Mouse (Mus musculus): Measurements from ENCODE around the gene Ndufa11.

Gene Ndufa11

DNA sequence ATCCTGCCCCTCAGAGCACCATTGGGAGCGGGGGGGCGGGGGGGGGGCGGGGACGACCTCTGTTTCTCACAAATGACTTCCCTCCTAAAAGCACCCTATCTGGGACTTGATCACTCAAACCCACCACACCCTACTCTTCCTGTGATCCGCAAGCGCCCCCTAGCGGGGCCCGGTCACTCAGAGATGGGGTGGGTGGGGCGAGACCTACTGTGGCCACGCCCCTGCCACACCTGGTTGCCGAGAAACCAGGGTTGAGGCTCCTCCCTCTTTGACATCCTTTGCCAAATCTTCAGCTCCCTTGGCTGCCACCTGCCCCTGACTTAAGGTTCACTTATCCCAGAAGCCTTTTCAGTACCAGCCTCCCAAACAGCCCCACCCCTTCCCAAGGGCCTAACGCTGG is 40.6 kb downstream of the Ndufa11 start:
- DNase-seq (ENCODE audit: low spot score in 2 of 2): peak in 1 of 2 experiments; percentile 63

DNA sequence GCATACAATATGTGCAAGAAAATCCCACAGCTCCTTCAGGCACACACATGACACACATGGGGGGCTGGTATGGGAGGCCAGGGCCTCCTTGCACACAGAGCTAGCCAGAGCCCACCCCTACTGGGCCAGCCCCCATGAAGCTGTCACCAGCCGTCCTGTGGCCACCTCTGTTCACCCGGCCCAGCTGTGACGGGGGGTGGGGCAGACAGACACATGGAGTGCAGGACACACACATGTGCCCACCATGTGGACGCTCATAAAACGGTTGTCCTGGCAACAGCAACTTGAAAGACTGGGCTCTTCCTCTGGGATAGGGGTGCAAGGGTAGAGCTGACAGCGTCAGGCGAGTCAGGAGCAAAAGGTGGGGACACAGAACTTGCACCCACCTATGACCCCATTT is 41.7 kb downstream of the Ndufa11 start:
- DNase-seq (ENCODE audit: low spot score in 2 of 2): no peak

DNA sequence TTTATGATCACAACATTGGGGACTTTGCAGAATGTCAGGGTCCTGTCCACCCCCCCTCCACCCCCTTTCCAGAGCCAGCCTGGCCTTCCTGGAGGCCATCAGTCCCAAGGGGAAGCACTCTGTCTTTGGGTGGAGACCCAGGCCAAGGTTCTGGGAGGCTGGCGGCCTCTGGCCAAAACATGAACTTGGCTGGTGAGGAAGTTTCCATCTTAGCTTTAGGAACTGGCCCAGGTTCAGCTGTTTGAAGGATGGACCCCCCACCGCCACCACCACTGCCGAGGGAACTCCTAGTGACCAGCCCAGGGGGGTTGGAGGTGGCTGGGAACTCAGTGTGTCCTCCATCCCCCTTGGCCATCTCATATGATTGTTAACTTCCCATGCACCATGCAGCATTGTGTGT is 43.5 kb downstream of the Ndufa11 start:
- DNase-seq (ENCODE audit: low spot score in 2 of 2): no peak

DNA sequence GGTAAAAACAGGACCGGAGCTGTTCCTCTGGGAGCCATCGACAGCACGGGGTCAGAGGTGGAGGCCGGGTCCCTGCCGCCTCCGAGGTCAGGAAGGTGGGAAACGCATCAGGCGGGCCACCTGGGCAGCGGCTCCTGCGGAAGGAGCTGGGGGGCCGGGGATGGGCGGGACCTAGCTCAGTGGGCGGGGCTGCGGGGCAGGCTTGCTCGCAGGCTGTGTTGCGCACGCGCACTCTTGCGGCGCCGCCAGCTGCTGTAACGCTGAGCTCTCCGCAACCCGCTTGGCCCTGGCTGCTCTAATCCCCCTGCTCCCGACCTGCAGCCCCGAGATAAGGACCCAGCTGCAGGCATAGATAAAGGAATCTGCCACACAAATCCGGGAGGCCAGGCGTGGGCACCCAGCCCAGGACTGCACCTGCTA is 44.4 kb downstream of the Ndufa11 start:
- DNase-seq (ENCODE audit: low spot score in 2 of 2): peak; percentile 76 to 86

DNA sequence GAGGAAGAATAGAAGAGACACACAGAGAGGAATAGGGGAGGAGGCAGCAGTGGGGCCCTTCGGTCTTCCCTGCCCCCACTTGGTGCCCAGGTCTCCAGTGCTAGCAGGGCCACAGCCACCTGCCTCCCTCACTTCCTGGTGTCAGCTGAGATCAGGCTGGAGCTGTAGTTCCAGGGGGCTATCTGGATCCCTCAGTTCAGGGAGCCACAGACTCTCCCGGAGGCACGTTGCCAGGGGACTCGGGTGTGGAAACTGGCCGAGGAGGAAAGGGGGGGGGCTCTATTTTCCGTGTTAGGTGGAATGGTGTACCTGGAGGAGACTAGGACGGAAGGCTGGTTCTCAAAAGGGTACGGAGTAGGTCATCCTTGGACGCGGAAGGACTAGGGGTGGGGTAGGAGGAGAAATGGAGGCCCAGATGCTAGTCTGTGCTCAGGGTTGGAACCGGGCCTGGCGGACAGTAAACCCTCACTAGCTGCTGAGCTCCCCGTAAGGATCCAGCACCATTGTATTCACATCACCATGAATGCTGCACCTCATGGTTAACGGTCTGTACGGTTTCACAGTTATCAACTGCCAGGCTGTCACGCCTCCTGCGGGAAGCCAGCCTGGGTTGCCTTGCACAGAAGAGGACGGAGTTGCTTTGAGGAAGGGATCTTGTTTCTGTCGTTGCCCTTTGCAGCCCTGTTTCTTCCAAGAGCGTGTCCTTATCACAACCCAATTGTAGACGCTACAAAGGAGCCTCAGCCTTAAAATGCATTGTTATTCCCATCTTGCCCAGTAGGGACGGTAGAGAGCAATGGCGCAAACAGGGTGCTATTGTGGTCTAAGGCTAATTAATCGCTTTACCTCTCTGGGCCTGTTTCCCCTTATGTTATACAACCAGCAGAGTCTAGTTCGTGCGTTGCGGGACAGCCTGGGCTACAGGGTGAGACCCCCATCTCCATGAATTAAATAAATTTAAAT is 45.5 kb downstream of the Ndufa11 start:
- peak in 1 of 2 experiments; percentile 65 for DNase-seq (ENCODE audit: low spot score in 2 of 2)

DNA sequence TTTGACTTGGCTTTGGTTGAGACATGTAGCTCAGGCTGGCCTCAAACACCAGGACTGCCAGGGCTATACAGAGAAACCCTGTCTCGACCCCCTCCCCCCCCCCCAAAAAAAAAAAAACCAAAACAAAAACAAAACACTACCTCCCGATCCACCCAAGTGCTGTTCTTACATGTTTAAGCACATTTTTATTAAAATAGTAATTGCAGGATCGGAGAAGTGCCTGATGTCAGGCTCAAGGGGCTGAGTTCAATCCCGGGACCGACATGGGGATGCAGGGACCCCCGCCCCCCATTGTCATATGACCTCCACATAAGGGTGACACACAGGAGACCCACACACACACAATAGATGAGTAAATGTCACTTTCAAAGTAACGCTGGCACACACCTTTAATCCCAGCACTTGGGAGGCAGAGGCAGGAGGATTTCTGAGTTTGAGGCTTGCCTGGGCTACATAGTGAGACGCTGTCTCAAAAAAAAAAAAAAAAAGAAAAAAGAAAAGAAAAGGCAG is 46.2 kb downstream of the Ndufa11 start:
- no peak for DNase-seq (ENCODE audit: low spot score in 2 of 2)

DNA sequence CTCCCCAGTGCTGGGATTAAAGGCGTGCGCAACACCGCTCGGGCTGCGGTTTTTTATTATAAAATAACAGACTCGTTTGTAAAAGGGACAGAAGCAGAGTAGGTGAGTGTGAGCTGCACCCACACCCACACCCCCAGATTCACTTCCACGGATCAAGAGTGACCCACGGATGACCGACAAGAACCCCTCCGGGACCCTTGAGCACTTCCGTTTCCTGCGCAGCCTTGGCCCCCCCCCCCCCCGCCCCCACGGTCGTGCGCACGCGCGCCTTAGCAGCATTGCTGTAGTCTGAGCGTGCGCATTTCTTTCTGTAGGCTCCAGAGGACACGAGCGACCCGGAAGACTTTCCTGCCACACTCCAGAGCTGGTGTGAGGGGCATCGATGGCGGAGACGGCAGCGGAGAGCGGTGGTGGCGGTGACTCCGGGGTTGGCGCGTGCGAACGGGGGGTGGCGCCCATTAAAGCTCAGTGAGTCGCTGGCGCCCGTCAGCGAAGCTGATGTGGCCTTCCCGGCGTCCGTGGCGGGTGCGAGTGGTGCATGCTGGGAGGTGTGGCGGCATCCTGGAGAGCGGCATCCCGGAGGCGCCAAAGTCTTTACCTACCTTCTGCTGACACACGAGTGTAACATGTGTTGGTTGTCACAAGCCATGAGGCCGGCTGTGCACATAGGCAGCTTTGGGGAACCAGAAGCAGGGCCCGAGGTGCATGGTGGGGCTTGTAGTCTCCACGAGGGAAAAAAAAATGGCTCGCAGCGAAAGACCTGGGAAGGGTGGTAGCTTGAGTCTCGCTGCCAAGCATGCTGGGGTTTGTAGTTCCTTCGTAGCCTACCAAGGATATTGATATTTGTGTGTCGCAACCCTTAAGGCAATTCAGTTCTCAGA is 47.1 kb downstream of the Ndufa11 start, which contains the start of gene Dus3l:
Gene Dus3l, plus strand, starts transcription at position 284 of the 881 bp plus-strand sequence.
- peak; percentile 65 to 81 for DNase-seq (ENCODE audit: low spot score in 2 of 2)

DNA sequence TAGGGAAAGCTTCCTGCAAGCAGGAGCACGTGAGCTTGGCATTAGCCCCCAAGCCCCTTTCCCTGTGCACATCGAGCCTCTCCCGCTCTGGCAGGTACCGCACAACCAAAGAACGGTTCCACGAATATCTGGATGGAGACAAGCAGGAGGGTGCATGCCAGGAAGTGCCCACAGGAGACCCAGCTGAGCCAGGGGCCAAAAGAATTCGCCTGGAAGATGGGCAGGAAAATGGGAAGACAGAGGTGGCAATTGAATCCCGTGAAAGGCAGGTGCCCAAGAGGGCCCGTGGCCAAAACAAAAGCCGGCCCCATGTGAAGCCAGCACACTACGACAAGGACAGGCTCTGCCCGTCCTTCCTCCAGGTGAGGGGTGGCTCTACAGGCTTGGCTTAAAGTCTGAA is 47.9 kb downstream of the Ndufa11 start:
- DNase-seq (ENCODE audit: low spot score in 2 of 2): no peak

DNA sequence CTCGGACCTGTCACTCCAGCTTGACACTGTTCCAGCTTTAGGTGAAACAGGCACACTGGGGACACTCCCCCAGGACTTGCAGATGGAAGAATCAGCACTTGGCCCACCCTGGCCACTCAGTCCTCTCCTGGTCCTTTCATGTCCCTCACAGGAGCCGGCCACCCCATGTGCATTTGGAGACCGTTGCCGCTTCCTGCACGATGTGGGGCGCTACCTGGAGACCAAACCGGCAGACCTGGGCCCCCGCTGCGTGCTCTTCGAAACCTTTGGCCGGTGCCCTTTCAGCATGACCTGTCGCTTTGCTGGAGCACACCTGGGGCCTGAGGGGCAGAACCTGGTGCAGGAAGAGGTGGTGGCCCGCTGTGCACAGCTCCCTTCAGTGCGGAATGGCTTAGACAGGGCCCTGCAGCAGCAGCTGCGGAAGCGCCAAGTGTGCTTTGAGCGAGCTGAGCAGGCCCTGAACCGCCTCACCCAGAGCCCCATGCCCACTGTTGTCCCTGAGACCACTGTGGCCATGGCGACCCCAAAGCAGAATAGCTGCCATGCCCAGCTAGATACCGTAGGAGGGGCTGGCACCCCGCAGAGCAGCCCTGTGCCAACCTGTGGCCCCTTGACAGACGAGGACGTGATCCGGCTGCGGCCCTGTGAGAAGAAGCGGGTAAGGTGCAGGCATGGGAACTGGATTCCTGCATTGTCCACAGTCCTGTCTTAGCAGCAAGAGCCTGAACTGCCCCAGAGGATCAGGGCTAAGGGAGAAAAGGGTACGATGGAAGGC is 49.3 kb downstream of the Ndufa11 start:
- no peak for DNase-seq (ENCODE audit: low spot score in 2 of 2)

DNA sequence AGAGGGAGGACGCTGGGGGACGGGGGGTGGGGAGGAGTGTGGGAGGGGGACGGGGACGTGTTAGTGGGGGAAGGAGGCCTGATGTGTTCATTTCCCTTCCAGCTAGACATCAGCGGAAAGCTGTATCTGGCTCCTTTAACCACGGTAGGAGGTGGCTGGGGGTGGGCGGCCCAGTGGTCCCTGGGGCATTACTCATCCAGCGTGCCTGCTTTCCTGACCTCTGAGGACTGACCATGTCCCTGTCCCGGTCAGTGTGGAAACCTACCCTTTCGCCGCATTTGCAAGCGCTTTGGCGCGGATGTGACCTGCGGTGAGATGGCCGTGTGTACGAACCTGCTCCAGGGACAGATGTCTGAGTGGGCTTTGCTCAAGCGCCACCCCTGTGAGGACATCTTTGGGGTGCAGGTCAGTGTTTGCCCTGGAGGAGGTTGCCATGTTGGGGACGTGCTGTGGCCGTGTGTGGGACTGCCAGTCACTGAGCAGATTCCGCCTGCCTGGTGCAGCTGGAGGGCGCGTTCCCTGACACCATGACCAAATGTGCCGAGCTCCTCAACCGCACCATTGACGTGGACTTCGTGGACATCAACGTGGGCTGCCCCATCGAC is 50.1 kb downstream of the Ndufa11 start:
- no peak for DNase-seq (ENCODE audit: low spot score in 2 of 2)

DNA sequence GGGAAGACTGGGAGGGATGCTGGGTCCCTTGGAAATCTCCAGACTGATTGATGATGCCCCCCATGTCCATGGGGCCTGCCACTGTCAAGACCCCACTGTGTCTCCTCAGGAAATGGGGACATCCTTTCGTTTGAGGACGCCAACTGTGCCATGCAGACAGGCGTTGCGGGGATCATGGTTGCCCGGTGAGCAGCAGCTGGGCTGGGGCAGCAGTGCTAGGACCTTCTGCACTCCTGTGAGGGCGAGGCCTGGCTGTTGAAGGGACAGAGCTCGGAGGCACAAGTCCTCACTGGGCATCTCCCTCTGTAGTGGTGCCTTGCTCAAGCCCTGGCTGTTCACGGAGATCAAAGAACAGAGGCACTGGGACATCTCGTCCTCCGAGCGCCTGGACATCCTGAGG is 51.4 kb downstream of the Ndufa11 start:
- DNase-seq (ENCODE audit: low spot score in 2 of 2): no peak

DNA sequence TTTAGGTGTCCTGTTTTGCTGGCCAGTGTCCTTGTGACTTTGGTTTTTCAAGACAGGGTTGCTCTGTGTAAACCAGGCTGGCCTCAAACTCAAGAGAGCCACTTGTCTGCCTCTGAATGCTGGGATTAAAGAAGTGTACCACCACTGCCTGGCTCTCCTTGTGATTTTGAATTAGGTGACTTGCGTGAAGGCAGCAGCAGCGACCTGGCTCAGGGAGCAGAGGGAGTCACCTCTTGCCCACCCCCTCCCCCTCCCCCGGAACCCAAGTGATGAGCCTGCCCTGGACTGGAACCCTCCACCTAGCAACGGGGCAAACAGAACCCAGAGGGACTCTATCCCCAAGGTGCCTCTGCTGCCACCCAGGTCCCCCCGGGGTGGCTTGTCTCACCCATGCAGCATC is 52.4 kb downstream of the Ndufa11 start, which contains the start of gene Prr22:
Gene Prr22, plus strand, starts transcription at position 301 of the 400 bp plus-strand sequence.
- DNase-seq (ENCODE audit: low spot score in 2 of 2): no peak

Measured in cerebellum, postnatal 4 days (tissue).